Mouse (Mus musculus) kidney, adult 18-20 months (tissue): ENCODE data around the gene A530084C06Rik.

Experiments used
- DNase-seq: peaks from one replicate; pipeline ENCODE4 v3.0.0; 2021

The A530084C06Rik gene

GRCm38 (mm10) chr13:31534726-31535125, 24.4 kb downstream of the A530084C06Rik start:
- no peak for DNase-seq

GRCm38 (mm10) chr13:31531651-31532061, 27.5 kb downstream of the A530084C06Rik start:
- no peak for DNase-seq

- DNase-seq, result no peak
These were observed 27.9 kb downstream of the A530084C06Rik start for GRCm38 (mm10) chr13:31531186-31531585.

GRCm38 (mm10) chr13:31524976-31525375, 34.2 kb downstream of the A530084C06Rik start:
- DNase-seq, result no peak

- no peak for DNase-seq
These were observed 40.2 kb downstream of the A530084C06Rik start for GRCm38 (mm10) chr13:31518971-31519370.

GRCm38 (mm10) chr13:31518411-31518886, 40.7 kb downstream of the A530084C06Rik start:
- DNase-seq, result peak; percentile 59

- no peak for DNase-seq
These were observed 43.9 kb downstream of the A530084C06Rik start for GRCm38 (mm10) chr13:31515261-31515660.

GRCm38 (mm10) chr13:31506494-31507167, 52.5 kb downstream of the A530084C06Rik start:
- DNase-seq, result no peak
